Mouse (Mus musculus): ENCODE results near the gene Tinagl1. TPM values are rescaled to one million over a fixed set of nuclear protein-coding genes. Genes with fewer than 3 reads are reported as not detected.

Tinagl1 gene
- polyA plus RNA-seq (2012; rRNA removed): 26.1 and 27.1 TPM in 2 replicates

DNA sequence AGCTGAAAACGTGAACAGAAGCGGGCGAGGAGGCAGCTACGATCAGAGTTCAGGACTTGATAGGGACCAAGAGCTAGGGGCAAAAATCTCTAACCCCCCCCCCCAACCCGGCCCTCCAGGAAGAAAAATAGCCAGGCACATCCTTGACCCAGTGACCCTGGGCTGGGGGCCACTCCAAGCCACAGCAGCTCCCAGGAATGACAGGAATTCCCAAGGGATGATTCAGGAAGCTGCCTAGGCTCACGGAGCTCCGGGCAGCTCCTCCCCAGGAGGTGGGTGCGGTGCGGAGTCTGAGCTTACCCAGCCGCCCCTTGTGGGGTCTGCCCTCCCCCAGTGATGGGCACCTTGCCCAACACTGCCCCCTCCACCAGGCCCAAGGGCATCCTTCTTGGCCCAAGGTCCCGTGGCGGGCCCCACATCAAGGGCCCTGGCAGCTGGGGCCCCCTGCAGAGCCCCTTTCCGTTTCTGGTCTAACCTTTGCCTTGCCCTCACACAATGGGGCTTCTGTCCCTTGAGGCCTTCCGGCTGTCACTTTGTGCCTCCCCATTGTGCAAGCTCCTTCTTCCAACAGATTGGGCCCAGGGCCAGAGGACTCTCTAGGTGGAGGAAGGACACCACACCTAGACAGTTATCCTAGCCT lies at the start of gene Tinagl1:
Gene Tinagl1 (minus strand): TSS at position 51 of the 640 bp plus-strand sequence.

DNA sequence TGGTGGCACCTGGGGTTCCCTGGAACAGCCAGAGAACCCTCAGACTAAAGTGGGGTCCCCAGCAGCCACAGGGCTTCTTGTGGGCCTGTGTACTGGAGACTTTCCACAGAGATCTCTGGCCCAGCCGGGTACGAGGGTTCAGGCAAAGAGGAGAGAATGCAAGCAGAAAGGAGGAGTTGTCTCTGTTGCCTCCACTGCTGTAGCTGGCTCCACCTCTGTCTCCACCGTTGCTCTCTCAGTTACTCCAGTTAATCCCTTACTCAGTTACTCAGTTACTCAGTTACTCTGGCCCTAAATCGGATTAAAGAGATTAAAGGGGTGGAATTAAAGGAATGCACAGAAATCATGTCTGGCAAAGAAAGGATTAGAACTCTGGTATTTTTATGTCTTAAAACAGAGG lies 47.3 kb upstream of the Tinagl1 start, which contains the start of gene Gm853:
Gene Gm853 (minus strand): TSS at position 223 of the 400 bp plus-strand sequence.

DNA sequence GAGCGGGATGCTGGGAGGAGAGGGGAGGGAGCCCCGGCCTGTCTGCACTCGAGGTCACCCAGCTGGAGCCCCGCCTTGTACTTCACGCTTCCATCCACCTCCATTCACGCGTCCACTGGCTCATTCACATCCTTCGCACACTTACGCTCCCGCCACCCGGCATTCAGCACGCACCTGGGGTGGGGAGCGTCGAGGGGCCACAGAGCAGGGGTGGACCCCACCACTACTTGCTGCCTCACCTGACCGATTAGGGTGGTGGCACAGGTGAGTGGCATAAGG lies 35.8 kb downstream of the Tinagl1 start, which contains the start of gene Hcrtr1:
Gene Hcrtr1 (minus strand): TSS at position 146 of the 279 bp plus-strand sequence.

Other genes starting within 250 kb of the Tinagl1 start
- 0.01 TPM in 2 replicates for gene Spocd1, start 245.9 kb downstream of the Tinagl1 start, polyA plus RNA-seq (2012; rRNA removed)
- 0.12 and 0.13 TPM in 2 replicates for gene Adgrb2, start 190.3 kb downstream of the Tinagl1 start, polyA plus RNA-seq (2012; rRNA removed)
- gene Col16a1, start 127.3 kb downstream of the Tinagl1 start, polyA plus RNA-seq (2012; rRNA removed): 4.1 and 4.4 TPM in 2 replicates
- 23.9 and 25.7 TPM in 2 replicates for gene Pef1, start 72.6 kb downstream of the Tinagl1 start, polyA plus RNA-seq (2012; rRNA removed)
- 0.08 and 0.12 TPM in 2 replicates for gene Hcrtr1, start 35.8 kb downstream of the Tinagl1 start, polyA plus RNA-seq (2012; rRNA removed)
- gene Gm853, start 47.3 kb upstream of the Tinagl1 start, polyA plus RNA-seq (2012; rRNA removed): not detected in 2 replicates
- 1.8 and 3.1 TPM in 2 replicates for gene Serinc2, start 104.1 kb upstream of the Tinagl1 start, polyA plus RNA-seq (2012; rRNA removed)
- 0.63 and 0.95 TPM in 2 replicates for gene Fabp3, start 133.5 kb upstream of the Tinagl1 start, polyA plus RNA-seq (2012; rRNA removed)
- gene Gm10570, start 133.6 kb upstream of the Tinagl1 start, polyA plus RNA-seq (2012; rRNA removed): not detected in 2 replicates
- 10.9 and 11.5 TPM in 2 replicates for gene Zcchc17, start 184.8 kb upstream of the Tinagl1 start, polyA plus RNA-seq (2012; rRNA removed)
- gene Snrnp40, start 185.0 kb upstream of the Tinagl1 start, polyA plus RNA-seq (2012; rRNA removed): 27.5 and 28.9 TPM in 2 replicates